Mouse (Mus musculus) mesoderm, embryonic 11.5 days (tissue): ENCODE results near the gene Dennd5b.
"Not testable (repeated sequence)": the region's sequence is repeated elsewhere in the genome, so short reads cannot be mapped to it uniquely, and the experiment has no call there.

Experiments
- DNase-seq: peaks from one replicate; pipeline ENCODE4 v3.0.0-alpha.2; 2012; ENCODE audit warnings: low read depth, low spot score

Dennd5b gene

GRCm38 (mm10) chr6:149010766-149011301, 90.6 kb downstream of the Dennd5b start:
- peak; percentile 40 for DNase-seq

GRCm38 (mm10) chr6:149005009-149005408, 96.5 kb downstream of the Dennd5b start:
- no peak for DNase-seq

- peak; percentile 34 for DNase-seq
Measured at GRCm38 (mm10) chr6:148994327-148994999, 107.0 kb downstream of the Dennd5b start.

- peak; percentile 42 for DNase-seq
Measured at GRCm38 (mm10) chr6:148993117-148994077, 108.1 kb downstream of the Dennd5b start.

DNA sequence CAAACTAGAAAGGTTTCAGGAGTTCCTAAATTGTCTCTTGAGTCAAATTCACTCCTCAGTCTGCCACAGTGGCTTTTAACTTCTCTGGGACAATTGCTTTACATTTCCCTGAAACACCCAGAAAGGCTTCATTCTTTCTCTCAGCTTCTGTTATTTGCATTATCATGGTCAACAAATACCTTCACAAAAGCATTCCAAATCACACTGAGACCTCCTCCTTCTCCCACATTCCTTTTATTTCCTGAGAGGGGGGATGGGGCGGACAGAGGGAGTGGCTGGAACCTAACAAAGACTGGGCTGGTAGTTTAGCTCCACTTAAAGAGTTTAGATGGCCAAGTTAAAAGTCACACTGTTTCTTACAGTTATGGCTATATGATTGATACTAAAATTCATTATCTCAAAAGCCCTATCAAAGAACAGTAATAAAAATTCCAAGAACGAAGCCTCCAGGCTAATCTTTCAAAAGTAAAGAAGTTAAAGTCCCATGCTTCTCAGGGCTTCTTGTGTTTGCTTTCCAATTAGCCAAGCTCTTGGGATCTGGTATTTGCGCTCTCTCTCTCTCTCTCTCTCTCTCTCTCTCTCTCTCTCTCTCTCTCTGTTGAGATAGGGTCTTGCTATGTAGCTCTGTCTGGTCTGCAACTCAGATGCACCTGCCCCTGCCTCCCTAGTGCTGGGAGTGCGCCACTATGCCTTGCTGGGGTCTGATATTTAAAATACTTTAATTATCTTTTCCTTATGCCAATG, 108.9 kb downstream of the Dennd5b start:
- DNase-seq = peak; percentile 73

- DNase-seq = no peak
Measured at GRCm38 (mm10) chr6:148991660-148992372, 109.7 kb downstream of the Dennd5b start.

DNA sequence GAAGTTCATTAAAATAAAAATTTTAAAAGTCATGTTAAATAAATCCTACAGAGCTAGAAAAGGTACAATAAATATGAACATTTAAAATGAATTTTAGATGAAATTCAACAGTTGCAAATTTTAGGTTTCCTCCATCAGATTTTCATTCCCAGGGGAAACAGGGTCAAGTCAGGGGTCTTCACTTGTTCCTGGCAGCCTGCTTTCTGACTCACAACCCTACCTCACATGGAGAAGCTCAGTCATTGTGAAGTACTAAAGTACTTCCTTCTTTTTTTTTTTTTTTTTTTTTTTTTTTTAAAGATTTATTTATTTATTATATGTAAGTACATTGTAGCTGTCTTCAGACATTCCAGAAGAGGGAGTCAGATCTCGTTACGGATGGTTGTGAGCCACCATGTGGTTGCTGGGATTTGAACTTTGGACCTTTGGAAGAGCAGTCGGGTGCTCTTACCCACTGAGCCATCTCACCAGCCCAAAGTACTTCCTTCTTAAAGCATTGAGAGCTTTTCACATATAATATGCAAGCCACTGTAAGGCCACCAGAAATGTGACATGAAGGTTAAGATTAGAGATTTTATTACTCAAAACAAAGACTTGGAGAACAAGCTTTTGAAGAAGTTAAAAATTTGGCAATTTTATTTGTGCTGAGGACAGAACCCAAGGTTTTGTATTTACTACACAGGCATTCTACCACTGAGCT, 111.5 kb downstream of the Dennd5b start:
- DNase-seq = not testable (repeated sequence)

DNA sequence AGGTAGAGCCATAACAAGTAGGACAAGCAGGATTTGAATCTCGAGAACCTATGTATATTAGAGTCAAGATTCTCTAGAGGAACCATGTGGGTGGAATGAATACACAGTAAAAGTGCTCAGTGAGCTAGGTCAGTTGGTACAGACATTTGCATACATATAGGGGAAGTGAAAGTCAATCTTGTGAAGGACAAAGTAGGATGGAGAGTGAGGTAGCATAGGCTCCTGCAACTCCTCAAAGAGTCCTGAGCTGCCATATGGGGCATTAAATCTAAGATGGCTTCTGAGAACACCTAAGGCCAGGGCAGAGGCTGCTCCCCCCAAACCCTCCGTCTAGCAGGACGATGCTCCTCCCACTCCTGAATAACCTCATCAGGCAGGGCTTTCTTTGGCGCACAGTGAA, 115.5 kb downstream of the Dennd5b start:
- DNase-seq = no peak

DNA sequence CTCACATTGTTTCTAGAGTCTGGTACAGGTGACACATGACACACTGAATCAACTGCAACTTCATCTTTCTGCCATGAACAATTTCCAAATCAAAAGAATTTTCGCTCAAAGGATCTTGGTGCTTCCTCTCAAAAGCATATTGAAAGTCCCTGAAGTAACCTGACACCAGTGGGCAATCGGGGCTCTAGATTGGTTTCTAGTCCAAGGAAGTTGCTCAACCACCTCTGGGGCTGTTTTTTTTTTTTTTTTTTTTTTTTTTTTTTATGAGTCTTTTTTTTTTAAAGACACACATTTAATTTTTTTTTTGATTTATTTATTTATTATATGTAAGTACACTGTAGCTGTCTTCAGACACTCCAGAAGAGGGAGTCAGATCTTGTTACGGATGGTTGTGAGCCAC, 121.0 kb downstream of the Dennd5b start:
- DNase-seq = no peak

DNA sequence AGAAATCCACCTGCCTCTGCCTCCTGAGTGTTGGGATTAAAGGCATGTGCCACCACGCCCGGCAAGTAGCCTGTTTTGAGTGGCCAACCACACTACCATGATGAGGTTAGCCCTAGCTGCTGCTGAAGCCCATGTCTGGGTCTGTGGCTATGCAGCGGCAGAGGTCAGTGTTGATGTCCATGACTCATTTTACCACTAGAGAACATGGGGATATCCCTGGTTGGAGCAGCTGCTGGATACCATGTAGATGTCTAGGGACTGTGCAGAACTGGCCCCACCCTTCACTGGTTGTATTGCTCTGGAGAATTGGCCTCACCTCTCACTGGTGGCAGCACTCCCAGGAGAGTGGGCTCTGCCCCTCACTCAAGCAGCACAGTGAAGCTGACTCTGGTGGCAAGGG, 126.4 kb downstream of the Dennd5b start:
- no peak for DNase-seq

- no peak for DNase-seq
Measured at GRCm38 (mm10) chr6:148972891-148973290, 128.6 kb downstream of the Dennd5b start.

- DNase-seq = no peak
Measured at GRCm38 (mm10) chr6:148972059-148972848, 129.2 kb downstream of the Dennd5b start.

DNA sequence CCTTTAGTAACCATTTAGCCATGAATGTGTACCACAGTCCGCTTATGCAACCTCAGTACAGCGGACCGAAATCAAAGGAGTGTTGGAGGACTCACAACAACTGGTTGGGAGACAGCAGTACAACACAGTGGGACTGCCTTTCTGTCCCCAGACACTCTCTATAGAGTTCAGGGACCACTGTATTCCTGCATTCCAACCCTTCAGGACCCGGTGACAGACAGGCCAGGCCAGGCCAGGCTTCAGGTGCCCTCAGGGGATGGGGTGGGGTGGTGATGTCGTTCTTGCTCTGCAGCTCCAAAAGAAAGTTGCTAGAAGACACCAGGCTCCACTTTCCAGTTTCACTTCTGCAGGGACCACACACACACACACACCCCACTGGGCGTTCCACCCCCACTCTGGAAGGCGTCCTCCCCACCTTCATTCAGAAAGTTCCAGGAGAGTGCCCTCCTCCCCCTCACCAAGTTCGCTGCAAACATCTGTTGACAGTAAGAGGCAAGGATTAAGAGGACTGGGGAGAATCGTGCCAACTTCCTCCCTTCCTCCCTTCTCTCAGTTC, 130.0 kb downstream of the Dennd5b start:
- DNase-seq = no peak

DNA sequence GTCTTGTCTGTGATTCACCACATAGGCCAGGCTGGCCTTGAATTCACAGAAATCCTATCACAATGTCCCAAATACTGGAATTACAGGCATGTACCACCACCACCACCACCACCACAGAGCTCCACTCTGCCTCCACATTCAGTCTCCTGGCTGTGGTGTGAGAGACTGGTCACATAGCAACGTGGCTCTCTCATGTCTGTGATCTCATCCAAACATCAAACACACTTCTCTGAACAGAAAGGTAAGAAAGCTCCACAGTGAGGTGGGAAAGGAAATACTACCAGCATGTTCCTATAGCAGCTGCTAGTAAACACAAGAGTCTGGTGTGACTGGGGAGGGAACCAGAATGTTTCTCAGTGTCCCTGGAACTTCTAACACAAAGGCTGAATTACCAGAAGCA, 140.2 kb downstream of the Dennd5b start:
- no peak for DNase-seq

- no peak for DNase-seq
Measured at GRCm38 (mm10) chr6:148959540-148960238, 141.8 kb downstream of the Dennd5b start.

DNA sequence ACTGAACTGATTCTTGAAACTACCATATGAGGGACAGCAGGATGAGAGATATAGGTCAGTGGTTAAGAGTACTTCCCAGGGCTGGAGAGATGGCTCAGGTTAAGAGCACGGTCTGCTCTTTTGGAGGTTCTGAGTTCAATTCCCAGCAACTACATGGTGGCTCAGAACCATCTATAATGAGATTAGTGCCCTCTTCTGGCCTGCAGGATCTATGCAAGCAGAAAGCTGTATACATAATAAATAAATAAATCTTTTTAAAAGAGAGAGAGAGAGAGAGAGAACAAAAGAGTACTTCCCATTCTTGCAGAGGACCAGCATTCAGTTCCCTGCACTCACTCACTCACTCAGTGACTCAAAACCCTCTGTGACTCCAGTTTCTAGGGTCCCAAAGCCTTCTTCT, 142.8 kb downstream of the Dennd5b start:
- no peak for DNase-seq

DNA sequence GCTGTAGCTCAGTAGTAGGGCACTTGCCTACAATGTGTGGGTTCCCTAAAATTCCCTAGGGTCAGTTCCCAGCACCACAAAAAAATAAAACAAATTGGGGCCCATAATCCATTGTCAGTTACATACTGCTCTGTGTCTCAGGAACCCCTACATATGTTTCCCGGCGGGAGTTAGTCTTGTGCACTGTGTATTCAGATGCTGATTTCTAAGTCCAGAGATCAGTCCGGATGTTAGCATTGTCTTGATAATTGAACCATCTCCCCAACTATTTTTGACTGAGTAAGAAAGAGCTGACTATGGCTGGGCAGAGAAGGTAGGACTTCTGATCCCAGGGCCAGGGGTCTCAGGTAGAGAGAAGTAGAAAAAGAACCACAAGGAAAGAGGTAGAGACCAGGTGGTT, 144.4 kb downstream of the Dennd5b start:
- DNase-seq = no peak

DNA sequence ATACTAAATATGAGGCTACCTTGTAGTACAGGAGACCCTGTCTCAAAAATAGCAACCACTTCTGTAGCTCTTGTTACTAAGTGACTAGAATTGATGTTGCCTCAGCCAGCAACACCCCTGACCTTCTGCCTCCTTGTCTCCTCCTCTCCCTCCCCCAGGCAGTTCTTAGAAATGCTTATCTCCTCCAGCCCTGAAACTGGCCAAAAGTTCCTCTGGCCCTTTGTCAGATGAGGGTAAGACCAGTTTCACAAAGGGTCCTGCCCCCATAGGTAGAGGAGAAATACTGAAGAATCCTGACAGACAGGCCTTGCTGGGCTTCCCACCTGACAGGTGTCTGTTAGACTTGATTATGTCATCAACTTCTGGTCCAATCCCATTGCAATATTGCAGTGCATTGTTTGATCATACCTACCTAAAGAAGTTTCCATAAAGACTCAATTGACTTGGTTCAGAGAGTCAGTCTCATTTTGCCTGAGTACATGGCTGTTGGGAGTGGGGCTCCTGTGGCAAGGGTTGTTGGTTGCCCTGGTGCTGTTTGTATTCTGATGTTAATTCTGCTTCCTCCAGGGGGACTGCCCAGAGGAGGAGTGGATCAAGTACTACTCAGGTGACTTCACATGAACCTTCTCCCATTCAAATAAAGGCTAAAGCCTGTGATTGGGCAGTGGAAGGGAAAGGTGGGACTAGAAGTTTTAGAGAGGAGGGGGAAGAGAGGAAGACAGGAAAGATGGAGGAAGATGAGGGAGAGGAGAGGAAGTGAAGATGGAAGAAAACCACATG, 145.6 kb downstream of the Dennd5b start:
- no peak for DNase-seq
